Mouse (Mus musculus): Measurements from ENCODE around the gene Tfr2. TPM values are rescaled to one million over a fixed set of nuclear protein-coding genes. Genes with fewer than 3 reads are reported as not detected.
"Not testable (repeated sequence)": the region's sequence is repeated elsewhere in the genome, so short reads cannot be mapped to it uniquely, and the experiment has no call there.

The Tfr2 gene
- total RNA-seq, 2 experiments from 2014 or later = not detected

- peak; percentile 75 to 86 for DNase-seq
Observed at GRCm38 (mm10) chr5:137584976-137585375, 15.3 kb downstream of the Tfr2 start.

GRCm38 (mm10) chr5:137590507-137590906, 20.9 kb downstream of the Tfr2 start:
- no peak for DNase-seq

GRCm38 (mm10) chr5:137595921-137596320, 26.3 kb downstream of the Tfr2 start:
- DNase-seq = no peak

GRCm38 (mm10) chr5:137596601-137597261, 27.1 kb downstream of the Tfr2 start:
- DNase-seq = no peak

GRCm38 (mm10) chr5:137597625-137598024, 28.0 kb downstream of the Tfr2 start:
- no peak for DNase-seq

- no peak for DNase-seq
Observed at GRCm38 (mm10) chr5:137598100-137598826, 28.6 kb downstream of the Tfr2 start.

- no peak for DNase-seq
Observed at GRCm38 (mm10) chr5:137599600-137599999, 30.0 kb downstream of the Tfr2 start.

GRCm38 (mm10) chr5:137600281-137600618, 30.6 kb downstream of the Tfr2 start:
- DNase-seq = no peak

- peak; percentile 98 to 99 for DNase-seq
Observed at GRCm38 (mm10) chr5:137600619-137601364, 31.2 kb downstream of the Tfr2 start, which contains the start of gene Mospd3. Mospd3 (minus strand) TSS chr5:137601058.

- peak; percentile 50 to 64 for DNase-seq
Observed at GRCm38 (mm10) chr5:137601365-137601729, 31.7 kb downstream of the Tfr2 start.

GRCm38 (mm10) chr5:137607860-137608653, 38.4 kb downstream of the Tfr2 start:
- DNase-seq = no peak

GRCm38 (mm10) chr5:137608654-137609190, 39.1 kb downstream of the Tfr2 start:
- DNase-seq = no peak

- DNase-seq = no peak
Observed at GRCm38 (mm10) chr5:137609292-137609691, 39.7 kb downstream of the Tfr2 start.

- no peak for DNase-seq
Observed at GRCm38 (mm10) chr5:137610056-137610455, 40.4 kb downstream of the Tfr2 start.

GRCm38 (mm10) chr5:137610548-137611244, 41.1 kb downstream of the Tfr2 start:
- DNase-seq = peak; percentile 87 to 90

GRCm38 (mm10) chr5:137611245-137611602, 41.6 kb downstream of the Tfr2 start:
- DNase-seq = peak; percentile 78 to 86

GRCm38 (mm10) chr5:137613076-137613475, 43.4 kb downstream of the Tfr2 start:
- peak in 1 of 2 experiments; percentile 41 for DNase-seq

GRCm38 (mm10) chr5:137613550-137613949, 43.9 kb downstream of the Tfr2 start, which contains the start of gene Pcolce:
Pcolce (minus strand) TSS chr5:137613784.
- DNase-seq = peak; percentile 42 to 63

- DNase-seq = not testable (repeated sequence)
Observed at GRCm38 (mm10) chr5:137614921-137615320, 45.3 kb downstream of the Tfr2 start.

GRCm38 (mm10) chr5:137615347-137615746, 45.7 kb downstream of the Tfr2 start:
- DNase-seq = no peak

GRCm38 (mm10) chr5:137623937-137624530, 54.4 kb downstream of the Tfr2 start:
- DNase-seq = no peak
